Mouse (Mus musculus) kidney, adult 2 months (tissue): ENCODE results near the gene Gm21974.

Experiments
- CTCF ChIP-seq: fragments of 200-500 bp; conservative IDR thresholded peaks from 2 replicates; pipeline ENCODE4 v1.5.1; 2011; ENCODE audit warnings: low read depth, mild to moderate bottlenecking, control low read depth, low read length, moderate library complexity, mixed read lengths; ENCODE audit not compliant: insufficient read depth, insufficient read length
- POLR2A ChIP-seq: fragments of 200-500 bp; IDR thresholded peaks from one replicate; pipeline ENCODE4 v1.6.1; 2011; ENCODE audit warnings: low read depth, low read length, control low read depth

- no peak for TF ChIP-seq CTCF
- no peak for TF ChIP-seq POLR2A
Measured at GRCm38 (mm10) chr7:127840886-127841285, 54.4 kb downstream of the Gm21974 start.
